ENCODE assay signal across 8 mouse cellular contexts in the genomic region with DNA sequence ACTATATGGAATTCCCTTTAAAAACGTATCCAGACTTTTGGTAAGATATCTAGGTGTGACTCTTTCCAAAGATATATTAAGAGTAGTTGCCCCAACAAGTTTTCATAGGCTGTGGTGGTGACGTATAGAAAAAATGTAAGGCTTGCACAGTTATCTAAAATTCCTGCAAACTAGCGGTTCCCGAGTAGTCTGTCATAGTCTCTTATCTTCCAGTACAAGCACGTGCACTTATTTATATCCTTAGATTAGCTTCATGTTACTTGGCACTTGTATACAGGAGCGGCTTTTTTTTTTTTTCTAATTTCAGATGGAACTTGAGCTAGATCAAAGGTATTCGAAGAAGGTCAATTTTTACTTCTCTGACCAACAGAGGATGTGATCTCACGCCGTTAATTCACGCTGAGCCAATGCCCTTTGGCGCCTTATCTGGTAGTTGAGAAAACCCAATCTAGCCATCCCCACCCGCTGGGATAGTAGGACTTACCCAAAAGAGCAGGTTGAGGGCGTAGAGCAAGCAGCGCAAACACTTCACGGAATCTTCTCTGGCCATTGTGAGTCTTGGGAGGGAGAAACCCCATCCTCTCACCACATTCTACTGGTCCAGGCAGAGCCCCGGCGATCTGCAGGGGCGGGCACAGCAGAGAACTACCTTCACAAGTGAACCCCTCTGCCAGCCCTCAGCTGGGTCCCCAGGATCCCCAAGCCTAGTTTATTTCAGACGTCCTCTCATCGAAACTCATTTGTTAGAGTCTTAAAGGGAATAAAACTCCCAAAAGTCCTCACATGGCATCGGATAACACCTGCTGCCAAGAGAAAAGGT. TPM values are rescaled to one million over a fixed set of nuclear protein-coding genes. Genes with fewer than 3 reads are reported as not detected.
DNase-seq lines count a peak whose midpoint lies in the region; ATAC-seq and TF ChIP-seq lines count a peak whose summit lies in the region.

No protein-coding gene starts in this region.

- 0 out of 2 replicates have a peak, but pooled peaks cover under 1% of the 10 kb centered on the region for H3K36me3 ChIP-seq in forebrain, embryonic 15.5 days
- H3K36me3 ChIP-seq in intestine, embryonic 16.5 days (ENCODE audit: control insufficient read depth, insufficient read depth, low read length): peaks cover 3% of the 10 kb centered on the region; the same call in 1 of the 2 replicates
- H3K36me3 ChIP-seq in liver, embryonic 16.5 days (ENCODE audit: control insufficient read depth, insufficient read depth): no peaks in the 10 kb centered on the region
- H3K36me3 ChIP-seq in stomach, postnatal 0 days (ENCODE audit: control insufficient read depth, insufficient read depth, low read length): no peaks in the 10 kb centered on the region

- peaks cover under 1% of the 10 kb centered on the region; the same call in 1 of the 2 replicates for H3K4me1 ChIP-seq in lung, adult 2 months (ENCODE audit: control insufficient read depth, insufficient read depth, low read length)
- peaks cover 15% of the 10 kb centered on the region for H3K4me1 ChIP-seq in forebrain, embryonic 15.5 days
- H3K4me1 ChIP-seq in intestine, embryonic 16.5 days (ENCODE audit: control insufficient read depth, insufficient read depth, low read length): peaks cover 10% of the 10 kb centered on the region; the same call in 1 of the 2 replicates
- no peaks in the 10 kb centered on the region; the same call in 1 of the 2 replicates for H3K4me1 ChIP-seq in liver, embryonic 16.5 days (ENCODE audit: control insufficient read depth, low read depth, low read length)
- no peaks in the 10 kb centered on the region; the same call in 1 of the 2 replicates for H3K4me1 ChIP-seq in stomach, postnatal 0 days (replicated peaks; ENCODE audit: control insufficient read depth, insufficient read depth)

- peak overlapping the region; percentile 86 for H3K9ac ChIP-seq in forebrain, embryonic 15.5 days (replicated peaks)
- peak overlapping the region; percentile 86 for H3K9ac ChIP-seq in intestine, embryonic 16.5 days (ENCODE audit: low read depth, low read length)
- peak overlapping the region; percentile 57 for H3K9ac ChIP-seq in liver, embryonic 16.5 days (ENCODE audit: low read depth, low read length)
- peak overlapping the region; percentile 76 for H3K9ac ChIP-seq in stomach, postnatal 0 days (ENCODE audit: low read length)

- peak overlapping the region; percentile 85 for H3K4me3 ChIP-seq in lung, adult 2 months (replicated peaks; ENCODE audit: extremely low read depth, low read depth, low read length)
- peak overlapping the region; percentile 77 for H3K4me3 ChIP-seq in forebrain, embryonic 15.5 days
- H3K4me3 ChIP-seq in intestine, embryonic 16.5 days (ENCODE audit: low read length): peak overlapping the region; percentile 75
- H3K4me3 ChIP-seq in liver, embryonic 16.5 days (ENCODE audit: low read depth, low read length): peak overlapping the region; percentile 66
- peak overlapping the region; percentile 82 for H3K4me3 ChIP-seq in stomach, postnatal 0 days (ENCODE audit: low read depth, low read length)

- H3K9me3 ChIP-seq in forebrain, embryonic 15.5 days: no peaks in the 10 kb centered on the region
- no peaks in the 10 kb centered on the region for H3K9me3 ChIP-seq in intestine, embryonic 16.5 days (ENCODE audit: control insufficient read depth, low read length)
- no peaks in the 10 kb centered on the region for H3K9me3 ChIP-seq in liver, embryonic 16.5 days (replicated peaks; ENCODE audit: control insufficient read depth, low read length)
- H3K9me3 ChIP-seq in stomach, postnatal 0 days (ENCODE audit: control insufficient read depth, low read length): no peaks in the 10 kb centered on the region

- H3K27ac ChIP-seq in forebrain, embryonic 15.5 days (replicated peaks): peak overlapping the region; percentile 80; the same call in 1 of the 2 replicates
- H3K27ac ChIP-seq in intestine, embryonic 16.5 days (ENCODE audit: low read length): peak overlapping the region; percentile 94
- peak overlapping the region; percentile 49; the same call in 1 of the 2 replicates for H3K27ac ChIP-seq in liver, embryonic 16.5 days (ENCODE audit: low read length)
- H3K27ac ChIP-seq in stomach, postnatal 0 days (replicated peaks): no peak overlapping the region

- no peak for TF ChIP-seq EP300 in stomach, postnatal 0 days (optimal IDR thresholded peaks at IDR 0.05)

- peak; percentile 38 for ATAC-seq in forebrain, embryonic 15.5 days (replicated peaks)
- peak; percentile 38 for ATAC-seq in intestine, embryonic 16.5 days
- ATAC-seq in liver, embryonic 16.5 days (ENCODE audit: low read depth): 0 out of 2 replicates have a peak, but pooled peaks have one; percentile 25
- no peak for ATAC-seq in stomach, postnatal 0 days (ENCODE audit: low FRiP score, low TSS enrichment)

- TF ChIP-seq CTCF in lung, adult 2 months (IDR thresholded peaks at IDR 0.05; ENCODE audit: insufficient read depth, low read length): no peak
- no peak for TF ChIP-seq CTCF in stomach, postnatal 0 days (IDR thresholded peaks at IDR 0.05; ENCODE audit: low read depth)

- H3K27me3 ChIP-seq in forebrain, embryonic 15.5 days: no peaks in the 10 kb centered on the region
- no peaks in the 10 kb centered on the region for H3K27me3 ChIP-seq in intestine, embryonic 16.5 days (replicated peaks; ENCODE audit: control insufficient read depth, insufficient read depth, low read length)
- peaks cover 13% of the 10 kb centered on the region; the same call in 1 of the 2 replicates for H3K27me3 ChIP-seq in liver, embryonic 16.5 days (ENCODE audit: control insufficient read depth, insufficient read depth, low read depth, low read length)
- H3K27me3 ChIP-seq in stomach, postnatal 0 days (ENCODE audit: control insufficient read depth, insufficient read depth, low read length): no peaks in the 10 kb centered on the region

- peak; percentile 32; the same call in 1 of the 2 replicates for TF ChIP-seq POLR2A in lung, adult 2 months (IDR thresholded peaks at IDR 0.05; ENCODE audit: borderline replicate concordance, extremely low read depth, low read depth, low read length)

- H3K4me2 ChIP-seq in forebrain, embryonic 15.5 days (replicated peaks): peak overlapping the region; percentile 86
- H3K4me2 ChIP-seq in intestine, embryonic 16.5 days (ENCODE audit: low read depth, low read length): peak overlapping the region; percentile 80
- peak overlapping the region; percentile 73 for H3K4me2 ChIP-seq in liver, embryonic 16.5 days (ENCODE audit: low read depth, low read length)
- peak overlapping the region; percentile 90 for H3K4me2 ChIP-seq in stomach, postnatal 0 days (replicated peaks; ENCODE audit: low read depth)

- WGBS in lung, adult 2 months: 20% methylated on average over 21 of the region's 21 CpGs
- WGBS in forebrain, embryonic 15.5 days: 24% methylated on average over 21 of the region's 21 CpGs
- 12% methylated on average over 21 of the region's 21 CpGs for WGBS in intestine, embryonic 16.5 days
- WGBS in liver, embryonic 16.5 days (ENCODE audit: insufficient replicate concordance): 11% methylated on average over 21 of the region's 21 CpGs
- WGBS in stomach, postnatal 0 days: 17% methylated on average over 21 of the region's 21 CpGs

- DNase-seq in lung, adult 2 months: peak; percentile 46
- DNase-seq in lung, postnatal 25 days (ENCODE audit: low spot score): no peak
- DNase-seq in stomach, postnatal 0 days (ENCODE audit: low spot score): peak; percentile 22
- DNase-seq in gastrocnemius, adult 18-20 months (ENCODE audit: low spot score): no peak
- DNase-seq in urinary bladder, postnatal 36 days (ENCODE audit: low spot score in 2 of 2): no peak

RNA-seq across cellular contexts. Expression of a gene that starts 1.6 kb away (rescaled TPM):
- polyA plus RNA-seq in lung, adult 2 months (2012; rRNA removed): 17.0 and 25.4 TPM in 2 replicates
- polyA plus RNA-seq in forebrain, embryonic 15.5 days (2015; fragmentation: Nextera tagmentation; extraction: Ambion mirVana): 54.0 and 55.8 TPM in 2 replicates
- 63.8 TPM in 2 replicates for polyA plus RNA-seq in intestine, embryonic 16.5 days (2015; fragmentation: Nextera tagmentation; extraction: Ambion mirVana)
- 23.6 and 26.5 TPM in 2 replicates for polyA plus RNA-seq in liver, embryonic 16.5 days (2015; fragmentation: Nextera tagmentation; extraction: Ambion mirVana)
- polyA plus RNA-seq in stomach, postnatal 0 days (2015; fragmentation: Nextera tagmentation; extraction: Ambion mirVana): 25.0 TPM in 2 replicates
- 10 to 100 TPM; 11.7 to 13.3 TPM for total RNA-seq in gastrocnemius, adult 18-20 months (2021)

Comparison
In these comparisons a context has a peak if more than half of its experiments do, and no peak if none do; other contexts are left out.
1. DNase-seq: peak in lung, adult 2 months (single experiment) and stomach, postnatal 0 days (single experiment); none in lung, postnatal 25 days (single experiment), gastrocnemius, adult 18-20 months (single experiment) and urinary bladder, postnatal 36 days (0 of 2).
2. Peak in every context shown above with its lines, with median percentiles within 50 percentile points of each other: H3K4me3 ChIP-seq, H3K4me2 ChIP-seq and H3K9ac ChIP-seq.